Mouse (Mus musculus): ENCODE results near the gene Csrnp1.

- TF ChIP-seq CTCF (IDR thresholded peaks at IDR 0.05) (no peak), POLR2A (IDR thresholded peaks at IDR 0.05; ENCODE audit: insufficient read depth, low read depth, low read length) (no peak), EP300 (IDR thresholded peaks at IDR 0.05; ENCODE audit: insufficient read depth, low read depth, low read length) (0 out of 2 replicates have a peak, but pooled peaks have one; percentile 21)
Measured at GRCm38 (mm10) chr9:119970763-119971656, 13.4 kb downstream of the Csrnp1 start.
